Mouse (Mus musculus) lung, postnatal 36 days (tissue): ENCODE measurements around the gene Uncx.

Experiments
- DNase-seq: peaks from one replicate; pipeline ENCODE4 v3.0.0; 2022; ENCODE audit warnings: mixed read lengths

Gene Uncx

GRCm38 (mm10) chr5:139543214-139543613 is at the start of gene Uncx:
Gene Uncx, plus strand, starts transcription at chr5:139543494.
- no peak for DNase-seq

GRCm38 (mm10) chr5:139493690-139494089 is 49.6 kb upstream of the Uncx start:
- DNase-seq, result no peak

GRCm38 (mm10) chr5:139495019-139495669 is 48.1 kb upstream of the Uncx start:
- DNase-seq, result peak; percentile 20

- DNase-seq, result no peak
These were observed 46.4 kb upstream of the Uncx start for GRCm38 (mm10) chr5:139496939-139497338.

- no peak for DNase-seq
These were observed 44.5 kb upstream of the Uncx start for GRCm38 (mm10) chr5:139498791-139499190.

GRCm38 (mm10) chr5:139502281-139502680 is 41.0 kb upstream of the Uncx start:
- DNase-seq, result no peak

- peak; percentile 92 for DNase-seq
These were observed 38.2 kb upstream of the Uncx start for GRCm38 (mm10) chr5:139505073-139505606.

- no peak for DNase-seq
These were observed 37.1 kb upstream of the Uncx start for GRCm38 (mm10) chr5:139506207-139506606.

GRCm38 (mm10) chr5:139510682-139511366 is 32.5 kb upstream of the Uncx start:
- DNase-seq, result peak; percentile 25

GRCm38 (mm10) chr5:139512201-139512600 is 31.1 kb upstream of the Uncx start:
- no peak for DNase-seq

- no peak for DNase-seq
These were observed 27.0 kb upstream of the Uncx start for GRCm38 (mm10) chr5:139516281-139516680.

- no peak for DNase-seq
These were observed 23.0 kb upstream of the Uncx start for GRCm38 (mm10) chr5:139520069-139520834.

GRCm38 (mm10) chr5:139521987-139522386 is 21.3 kb upstream of the Uncx start:
- no peak for DNase-seq

GRCm38 (mm10) chr5:139528851-139529250 is 14.4 kb upstream of the Uncx start:
- DNase-seq, result no peak

- no peak for DNase-seq
These were observed 7.8 kb upstream of the Uncx start for GRCm38 (mm10) chr5:139535386-139535919.

- peak; percentile 75 for DNase-seq
These were observed 6.9 kb upstream of the Uncx start for GRCm38 (mm10) chr5:139536211-139536910.

- no peak for DNase-seq
These were observed 6.2 kb upstream of the Uncx start for GRCm38 (mm10) chr5:139536911-139537738.

- DNase-seq, result no peak
These were observed 5.6 kb upstream of the Uncx start for GRCm38 (mm10) chr5:139537739-139538135.

GRCm38 (mm10) chr5:139541151-139542042 is 1.9 kb upstream of the Uncx start:
- DNase-seq, result no peak

- no peak for DNase-seq
These were observed 1.3 kb upstream of the Uncx start for GRCm38 (mm10) chr5:139542043-139542365.

- DNase-seq, result no peak
These were observed 738 bp upstream of the Uncx start for GRCm38 (mm10) chr5:139542556-139542955.
